Mouse (Mus musculus) neural tube, embryonic 11.5 days (tissue): ENCODE data around the gene Icmt. TPM values are rescaled to one million over a fixed set of nuclear protein-coding genes. Genes with fewer than 3 reads are reported as not detected.

Source experiments
- ATAC-seq: fragments of 200-750 bp; cut with Nextera tagmentation; 2 replicates; pipeline ENCODE4 v1.8.0; 2017; ENCODE audit warnings: moderate number of reproducible peaks, mild to moderate bottlenecking, moderate TSS enrichment, moderate library complexity; ENCODE audit not compliant: insufficient read depth, low FRiP score, low TSS enrichment
- DNase-seq: peaks from one replicate; pipeline ENCODE4 v3.0.0-alpha.2; 2015; ENCODE audit warnings: low spot score
- H3K27ac ChIP-seq: fragments of 300-500 bp; sonication (generic); 2 replicates; pipeline ENCODE4 v1.5.1; 2014; ENCODE audit warnings: low read depth, mild to moderate bottlenecking, low read length
- H3K27me3 ChIP-seq: fragments of 300-500 bp; sonication (generic); 2 replicates; pipeline ENCODE4 v1.6.1; 2014; ENCODE audit warnings: mild to moderate bottlenecking, low read length, mixed read lengths; ENCODE audit not compliant: control insufficient read depth, insufficient read depth
- H3K36me3 ChIP-seq: fragments of 300-500 bp; sonication (generic); 2 replicates; pipeline ENCODE4 v1.6.1; 2014; ENCODE audit warnings: mild to moderate bottlenecking, low read length, moderate library complexity, mixed read lengths; ENCODE audit not compliant: control insufficient read depth, insufficient read depth
- H3K4me1 ChIP-seq: fragments of 300-500 bp; sonication (generic); 2 replicates; pipeline ENCODE4 v1.6.1; 2014; ENCODE audit warnings: low read length, mixed read lengths; ENCODE audit not compliant: control insufficient read depth, insufficient read depth
- H3K4me2 ChIP-seq: fragments of 300-500 bp; sonication (generic); 2 replicates; pipeline ENCODE4 v1.6.1; 2014; ENCODE audit warnings: low read depth, mild to moderate bottlenecking, moderate library complexity
- H3K4me3 ChIP-seq: fragments of 300-500 bp; sonication (generic); 2 replicates; pipeline ENCODE4 v1.5.1; 2014; ENCODE audit warnings: low read depth, low read length
- H3K9ac ChIP-seq: fragments of 300-500 bp; sonication (generic); 2 replicates; pipeline ENCODE4 v1.6.1; 2014; ENCODE audit warnings: mild to moderate bottlenecking, low read length
- H3K9me3 ChIP-seq: fragments of 300-500 bp; sonication (generic); 2 replicates; pipeline ENCODE4 v1.6.1; 2016; ENCODE audit warnings: low read length; ENCODE audit not compliant: control insufficient read depth
- WGBS: fragments of 180-500 bp; shearing (Covaris S2); extraction: QIAGEN DNeasy Blood & Tissue Kit; methylation state at CpG from one replicate; pipeline ENCODE4 v1.1.7; 2014; 5-methylcytosine and 5-hydroxymethylcytosine counted together
- polyA plus RNA-seq: library from polyadenylated mRNA; unstranded; fragments of >200 nt; fragmentation: Nextera tagmentation; extraction: Ambion mirVana; gene quantifications from 2 replicates; pipeline ENCODE4 v1.2.1, GENCODE M21; 2014

Icmt gene
- polyA plus RNA-seq, 1 experiment from 2014 or later, result 31.3 TPM

DNA sequence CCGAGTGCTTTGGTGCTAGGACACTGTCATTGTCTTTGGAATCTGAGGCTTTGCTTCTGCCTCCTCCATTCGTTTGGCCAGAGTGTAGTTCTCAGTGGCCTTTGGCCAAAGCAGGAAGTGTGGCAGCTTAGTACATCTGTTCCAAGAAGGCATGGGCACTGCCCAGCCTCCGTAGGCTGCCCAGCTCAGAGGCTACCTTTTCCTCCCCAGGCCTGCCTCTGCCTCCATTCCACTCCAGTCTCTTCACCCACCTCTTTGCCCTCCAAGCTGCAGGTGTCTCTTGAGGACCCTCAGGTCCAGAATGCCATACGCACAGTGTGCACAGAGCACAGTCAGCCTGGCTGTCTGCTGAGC lies 32.9 kb upstream of the Icmt start:
- WGBS, result 55% methylated on average over 4 of the region's 4 CpGs
- no peak overlapping the region; the same call in 1 of the 2 replicates for H3K4me2 ChIP-seq
- ATAC-seq (no peak), DNase-seq (no peak)
- no peak overlapping the region for H3K4me3 ChIP-seq
- H3K27me3 ChIP-seq, result no peaks in the 10 kb centered on the region
- H3K36me3 ChIP-seq, result no peaks in the 10 kb centered on the region
- peak overlapping the region; percentile 10; the same call in 1 of the 2 replicates for H3K9ac ChIP-seq
- H3K9me3 ChIP-seq, result no peaks in the 10 kb centered on the region
- no peak overlapping the region for H3K27ac ChIP-seq
- H3K4me1 ChIP-seq, result peaks cover 11% of the 10 kb centered on the region

DNA sequence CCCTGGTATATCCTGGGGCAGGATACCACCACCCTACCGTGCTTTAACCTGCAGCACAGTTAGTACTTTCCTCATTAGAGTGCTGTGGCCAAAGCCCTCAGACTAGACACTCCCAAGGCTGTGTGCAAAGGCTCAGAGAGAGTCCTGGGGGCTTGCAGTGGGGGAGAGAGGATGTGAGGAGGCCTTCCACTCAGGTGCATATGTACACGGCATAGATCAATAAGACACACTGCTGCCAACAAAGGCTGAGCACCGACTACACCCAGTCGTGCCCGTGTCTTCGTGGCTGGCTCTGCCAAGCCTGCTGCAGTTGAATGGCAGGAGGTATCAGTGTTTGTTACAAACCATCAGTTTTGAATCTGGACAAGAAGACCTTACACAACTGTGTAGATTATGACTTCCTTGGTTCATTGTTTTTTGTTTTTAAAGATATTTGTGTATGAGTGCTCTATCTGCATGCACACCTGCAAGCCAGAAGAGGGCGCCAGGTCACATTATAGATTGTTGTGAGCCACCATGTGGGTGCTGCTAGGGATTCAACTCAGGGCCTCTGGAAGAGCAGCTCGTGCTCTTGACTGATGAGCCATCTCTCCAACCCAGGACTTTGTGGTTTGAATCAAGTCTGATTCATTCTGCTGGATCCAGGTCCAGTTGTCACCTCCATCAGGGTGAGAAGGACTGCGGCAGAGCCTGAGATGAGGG lies 32.0 kb upstream of the Icmt start:
- H3K9ac ChIP-seq, result no peak overlapping the region
- H3K4me1 ChIP-seq, result peaks cover 11% of the 10 kb centered on the region
- DNase-seq (no peak), ATAC-seq (no peak)
- H3K4me2 ChIP-seq, result no peak overlapping the region
- H3K27me3 ChIP-seq, result no peaks in the 10 kb centered on the region
- H3K27ac ChIP-seq, result no peak overlapping the region
- no peak overlapping the region for H3K4me3 ChIP-seq
- H3K9me3 ChIP-seq, result no peaks in the 10 kb centered on the region
- 92% methylated on average over 9 of the region's 9 CpGs for WGBS
- no peaks in the 10 kb centered on the region for H3K36me3 ChIP-seq

DNA sequence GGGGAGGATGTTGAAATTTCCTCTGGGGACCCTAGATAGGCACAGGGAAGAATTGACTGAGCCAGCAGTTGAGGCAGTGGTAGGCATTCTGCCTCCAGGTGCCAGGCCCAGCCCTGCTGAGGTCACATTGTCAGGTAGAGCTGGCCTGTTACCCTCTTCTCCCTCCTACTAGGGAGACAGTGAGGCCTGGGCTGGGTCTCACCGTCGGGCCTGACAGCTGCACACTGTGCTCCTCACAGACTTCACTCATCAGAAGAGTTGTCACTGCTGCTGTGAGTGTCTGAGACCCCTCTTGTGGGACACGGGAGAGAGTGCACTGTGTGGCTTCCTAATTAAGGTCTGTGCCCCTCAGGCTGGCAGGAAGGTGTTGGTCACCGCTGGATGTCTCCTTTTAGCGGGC lies 31.2 kb upstream of the Icmt start:
- no peak overlapping the region for H3K4me2 ChIP-seq
- 66% methylated on average over 5 of the region's 5 CpGs for WGBS
- no peaks in the 10 kb centered on the region for H3K9me3 ChIP-seq
- no peaks in the 10 kb centered on the region for H3K27me3 ChIP-seq
- H3K4me3 ChIP-seq, result no peak overlapping the region
- peaks cover 11% of the 10 kb centered on the region for H3K4me1 ChIP-seq
- DNase-seq (no peak), ATAC-seq (no peak)
- H3K9ac ChIP-seq, result no peak overlapping the region
- H3K27ac ChIP-seq, result no peak overlapping the region
- H3K36me3 ChIP-seq, result no peaks in the 10 kb centered on the region

DNA sequence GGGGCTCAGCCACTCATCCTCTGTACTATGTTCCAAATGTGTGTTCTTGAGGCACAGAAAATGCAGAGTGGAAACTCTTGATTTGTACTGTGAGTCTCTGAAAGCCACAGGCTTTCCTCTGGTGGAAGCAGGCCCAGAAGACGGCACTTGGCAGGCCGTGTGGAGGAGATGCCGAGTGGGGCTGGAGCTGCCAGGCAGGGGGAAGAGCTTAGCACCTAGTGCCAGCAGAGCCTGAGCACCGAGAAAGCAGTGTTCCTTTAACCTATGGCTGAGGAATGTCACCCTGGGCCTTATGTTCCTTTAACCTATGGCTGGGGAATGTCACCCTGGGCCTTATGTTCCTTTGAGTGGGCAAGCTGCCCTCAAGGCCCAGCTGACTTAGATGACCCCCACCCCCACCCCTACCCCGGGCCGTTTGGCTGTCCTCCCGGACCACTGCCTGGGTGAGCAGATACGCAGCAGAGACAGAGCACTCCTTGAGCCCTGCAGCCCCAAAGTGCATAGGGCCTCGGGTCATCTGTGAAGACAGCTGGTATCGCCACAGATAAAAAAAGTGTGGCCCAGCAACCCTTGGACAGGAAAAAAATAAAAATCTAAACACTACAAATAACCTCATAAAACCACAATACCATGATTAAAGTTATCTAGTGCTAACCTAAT lies 30.7 kb upstream of the Icmt start:
- no peak overlapping the region for H3K9ac ChIP-seq
- ATAC-seq (no peak), DNase-seq (no peak)
- H3K27ac ChIP-seq, result no peak overlapping the region
- peaks cover 11% of the 10 kb centered on the region for H3K4me1 ChIP-seq
- 61% methylated on average over 10 of the region's 10 CpGs for WGBS
- no peaks in the 10 kb centered on the region for H3K36me3 ChIP-seq
- no peaks in the 10 kb centered on the region for H3K9me3 ChIP-seq
- no peaks in the 10 kb centered on the region for H3K27me3 ChIP-seq
- no peak overlapping the region for H3K4me2 ChIP-seq
- no peak overlapping the region for H3K4me3 ChIP-seq

DNA sequence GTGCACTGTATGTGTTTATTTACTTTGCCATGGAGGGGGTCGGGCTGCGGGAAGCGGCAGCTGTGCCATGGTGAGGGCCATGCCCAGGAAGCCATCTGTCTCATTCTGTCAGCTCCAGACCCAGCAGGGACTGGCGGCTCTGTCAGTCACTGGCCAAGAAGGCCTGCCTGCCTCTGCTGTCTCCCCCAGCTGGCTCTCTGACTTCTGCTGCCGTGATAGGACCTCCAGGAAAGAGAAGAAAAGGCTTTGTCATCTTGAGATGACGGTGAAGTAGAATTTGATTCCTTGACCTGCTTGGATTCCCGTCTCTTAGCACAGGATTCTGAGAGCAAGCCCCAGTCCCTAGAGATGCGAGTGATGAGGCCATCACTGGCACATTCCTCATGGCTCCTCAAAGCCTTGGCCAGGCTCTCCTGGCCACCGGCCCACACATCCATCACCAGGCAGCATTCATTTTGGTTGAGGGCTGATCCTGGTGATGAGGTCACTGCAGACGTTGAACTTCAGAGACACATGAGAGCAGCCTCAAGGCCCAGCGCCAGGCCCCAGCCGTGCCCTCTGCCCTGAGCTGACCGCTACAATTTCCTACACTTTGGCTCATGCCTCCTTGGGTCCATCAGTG lies 29.2 kb upstream of the Icmt start:
- no peak overlapping the region for H3K4me3 ChIP-seq
- ATAC-seq, result no peak
- H3K4me1 ChIP-seq, result peaks cover 23% of the 10 kb centered on the region
- no peaks in the 10 kb centered on the region for H3K27me3 ChIP-seq
- no peak for DNase-seq
- H3K4me2 ChIP-seq, result no peak overlapping the region
- 67% methylated on average over 13 of the region's 13 CpGs for WGBS
- no peak overlapping the region for H3K27ac ChIP-seq
- H3K36me3 ChIP-seq, result no peaks in the 10 kb centered on the region
- no peaks in the 10 kb centered on the region for H3K9me3 ChIP-seq
- no peak overlapping the region for H3K9ac ChIP-seq

DNA sequence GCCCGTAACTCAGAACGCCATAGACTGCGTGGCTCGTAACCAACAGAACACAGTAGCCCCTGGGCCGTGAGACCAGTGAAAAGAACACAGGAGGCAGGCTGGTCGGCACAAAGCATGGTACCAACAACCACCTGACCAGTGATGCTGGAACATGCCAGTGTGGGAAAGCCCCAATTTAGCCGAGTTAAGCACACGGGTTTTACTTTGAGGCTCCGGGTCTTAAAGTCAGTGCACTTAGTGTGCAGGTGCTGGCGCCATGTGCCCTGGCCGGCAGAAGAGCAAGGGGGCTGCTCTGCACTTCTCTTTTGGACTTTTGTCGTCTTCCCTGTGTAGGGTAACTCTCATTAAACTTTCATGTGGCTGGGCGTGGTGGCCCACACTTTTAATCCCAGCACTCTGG lies 27.1 kb upstream of the Icmt start:
- Histone ChIP-seq H3K9ac (no peak overlapping the region), H3K9me3 (no peaks in the 10 kb centered on the region), H3K36me3 (no peaks in the 10 kb centered on the region), H3K27me3 (peaks cover 14% of the 10 kb centered on the region), H3K4me2 (no peak overlapping the region), H3K4me3 (no peak overlapping the region), H3K27ac (no peak overlapping the region), H3K4me1 (peaks cover 29% of the 10 kb centered on the region)
- WGBS, result 84% methylated on average over 13 of the region's 13 CpGs
- no peak for DNase-seq
- ATAC-seq, result no peak

DNA sequence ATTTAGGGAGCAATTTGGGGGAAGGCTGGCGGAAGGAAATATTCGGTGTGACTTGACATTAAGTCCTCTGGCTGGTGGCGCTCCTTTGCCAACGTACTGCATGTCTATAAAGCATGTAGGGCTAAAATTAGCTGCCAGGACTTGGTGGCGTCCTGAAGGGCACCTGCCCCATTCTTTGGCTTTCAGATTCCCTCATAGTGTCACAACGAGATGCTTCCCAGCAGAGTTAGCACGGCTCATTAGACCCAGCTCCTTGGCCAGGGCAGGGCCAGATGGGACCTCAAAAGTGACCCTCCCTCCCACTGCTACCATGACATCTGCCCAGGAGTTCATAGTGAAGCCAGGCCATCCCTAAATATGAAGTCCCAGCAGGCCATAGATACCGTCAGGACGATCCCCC lies 26.4 kb upstream of the Icmt start:
- Histone ChIP-seq H3K9ac (no peak overlapping the region), H3K4me2 (no peak overlapping the region), H3K27ac (no peak overlapping the region), H3K27me3 (peaks cover 18% of the 10 kb centered on the region), H3K4me3 (no peak overlapping the region), H3K4me1 (peaks cover 32% of the 10 kb centered on the region), H3K36me3 (no peaks in the 10 kb centered on the region), H3K9me3 (no peaks in the 10 kb centered on the region)
- ATAC-seq (no peak), DNase-seq (no peak)
- WGBS, result 68% methylated on average over 9 of the region's 9 CpGs

DNA sequence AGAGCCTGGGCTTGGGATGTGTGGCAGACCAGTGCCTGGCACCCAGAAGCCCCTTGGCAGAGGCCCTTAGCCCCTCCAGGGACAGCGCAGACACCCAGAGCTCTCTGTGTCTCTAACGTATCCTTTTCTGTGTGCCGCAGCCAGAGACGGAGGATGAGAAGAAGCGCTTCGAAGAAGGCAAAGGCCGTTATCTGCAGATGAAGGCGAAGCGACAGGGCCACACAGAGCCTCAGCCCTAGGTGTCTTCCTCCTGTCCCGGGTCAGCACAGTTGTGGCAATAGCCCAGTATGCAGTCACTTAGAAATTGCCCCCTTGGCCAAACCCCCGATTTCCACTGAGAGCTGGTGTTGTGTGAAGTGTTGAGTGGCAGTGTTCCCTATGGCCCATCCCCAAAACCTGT lies 25.7 kb upstream of the Icmt start:
- no peak for ATAC-seq
- H3K36me3 ChIP-seq, result no peaks in the 10 kb centered on the region
- 89% methylated on average over 11 of the region's 11 CpGs for WGBS
- H3K9me3 ChIP-seq, result no peaks in the 10 kb centered on the region
- no peak for DNase-seq
- no peak overlapping the region for H3K27ac ChIP-seq
- no peak overlapping the region for H3K4me2 ChIP-seq
- peaks cover 18% of the 10 kb centered on the region for H3K27me3 ChIP-seq
- H3K4me1 ChIP-seq, result peaks cover 32% of the 10 kb centered on the region
- no peak overlapping the region for H3K4me3 ChIP-seq
- no peak overlapping the region for H3K9ac ChIP-seq

DNA sequence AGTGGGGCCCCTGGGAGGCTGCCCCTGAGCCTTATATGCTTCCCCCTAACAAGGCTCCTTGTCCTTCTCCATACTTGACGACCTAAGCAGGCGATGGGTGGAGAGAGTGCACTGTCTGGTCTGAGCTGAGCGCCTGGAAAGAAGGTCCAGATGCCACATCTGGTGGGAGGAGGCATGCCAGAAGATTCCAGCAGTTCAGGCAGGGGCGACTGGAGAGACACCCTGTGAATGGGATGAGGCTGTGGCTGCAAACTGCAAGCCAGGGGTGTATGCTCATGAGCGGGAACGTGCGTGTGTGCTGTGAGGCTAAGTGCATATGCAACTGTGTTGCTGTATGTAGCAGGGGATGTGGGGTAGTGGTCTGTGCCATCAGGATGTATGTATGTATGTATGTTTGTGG lies 25.0 kb upstream of the Icmt start:
- DNase-seq (no peak), ATAC-seq (no peak)
- no peak overlapping the region for H3K27ac ChIP-seq
- H3K36me3 ChIP-seq, result no peaks in the 10 kb centered on the region
- WGBS, result 68% methylated on average over 7 of the region's 7 CpGs
- H3K4me1 ChIP-seq, result peaks cover 32% of the 10 kb centered on the region
- H3K9me3 ChIP-seq, result no peaks in the 10 kb centered on the region
- no peak overlapping the region for H3K4me3 ChIP-seq
- H3K4me2 ChIP-seq, result no peak overlapping the region
- peaks cover 18% of the 10 kb centered on the region for H3K27me3 ChIP-seq
- H3K9ac ChIP-seq, result no peak overlapping the region
